Mouse (Mus musculus) retina, embryonic 14.5 days (tissue): ENCODE data around the gene Efemp2.

Source experiments
- DNase-seq: peaks from one replicate; pipeline ENCODE4 v3.0.0-alpha.2; 2015; ENCODE audit warnings: low spot score

The Efemp2 gene

GRCm38 (mm10) chr19:5451766-5452165, 22.0 kb upstream of the Efemp2 start:
- no peak for DNase-seq

GRCm38 (mm10) chr19:5455037-5455436, 18.7 kb upstream of the Efemp2 start:
- DNase-seq = no peak

GRCm38 (mm10) chr19:5455568-5455967, 18.2 kb upstream of the Efemp2 start:
- no peak for DNase-seq

- DNase-seq = no peak
Observed at GRCm38 (mm10) chr19:5456241-5456921, 17.4 kb upstream of the Efemp2 start.

GRCm38 (mm10) chr19:5456922-5457745, 16.6 kb upstream of the Efemp2 start:
- DNase-seq = peak; percentile 96

- DNase-seq = no peak
Observed at GRCm38 (mm10) chr19:5457746-5458442, 15.9 kb upstream of the Efemp2 start, which contains the start of gene Ccdc85b. TSS of gene Ccdc85b (minus strand) at chr19:5457894.

- DNase-seq = no peak
Observed at GRCm38 (mm10) chr19:5459019-5459418, 14.7 kb upstream of the Efemp2 start.

GRCm38 (mm10) chr19:5459896-5460295, 13.9 kb upstream of the Efemp2 start:
- no peak for DNase-seq

GRCm38 (mm10) chr19:5460465-5460911, 13.3 kb upstream of the Efemp2 start, which contains the start of gene Fibp:
TSS of gene Fibp (plus strand) at chr19:5460615.
- peak; percentile 93 for DNase-seq

- no peak for DNase-seq
Observed at GRCm38 (mm10) chr19:5461411-5461810, 12.3 kb upstream of the Efemp2 start.

- no peak for DNase-seq
Observed at GRCm38 (mm10) chr19:5463212-5463611, 10.5 kb upstream of the Efemp2 start.

GRCm38 (mm10) chr19:5463791-5464562, 9.8 kb upstream of the Efemp2 start:
- peak; percentile 92 for DNase-seq

GRCm38 (mm10) chr19:5465037-5465436, 8.7 kb upstream of the Efemp2 start:
- DNase-seq = no peak

GRCm38 (mm10) chr19:5466916-5467500, 6.7 kb upstream of the Efemp2 start:
- DNase-seq = no peak

- no peak for DNase-seq
Observed at GRCm38 (mm10) chr19:5468374-5468773, 5.4 kb upstream of the Efemp2 start, which contains the start of gene Ctsw. TSS of gene Ctsw (minus strand) at chr19:5468507.

GRCm38 (mm10) chr19:5471846-5472245, 1.9 kb upstream of the Efemp2 start:
- DNase-seq = no peak

- no peak for DNase-seq
Observed at GRCm38 (mm10) chr19:5472857-5473256, 897 bp upstream of the Efemp2 start.

- DNase-seq = peak; percentile 62
Observed at GRCm38 (mm10) chr19:5474281-5475068, 721 bp downstream of the Efemp2 start.

- peak; percentile 34 for DNase-seq
Observed at GRCm38 (mm10) chr19:5475069-5475714, 1.4 kb downstream of the Efemp2 start.
